Mouse (Mus musculus) B cell, adult 67 days (primary cell): ENCODE data around the gene Wap. TPM values are rescaled to one million over a fixed set of nuclear protein-coding genes. Genes with fewer than 3 reads are reported as not detected.

ENCODE experiments used
- total RNA-seq, 2 experiments: library from RNA; stranded (reverse); gene quantifications; 4 replicates each; pipeline ENCODE4 v1.2.4; 2023

Gene Wap
- total RNA-seq: not detected

DNA sequence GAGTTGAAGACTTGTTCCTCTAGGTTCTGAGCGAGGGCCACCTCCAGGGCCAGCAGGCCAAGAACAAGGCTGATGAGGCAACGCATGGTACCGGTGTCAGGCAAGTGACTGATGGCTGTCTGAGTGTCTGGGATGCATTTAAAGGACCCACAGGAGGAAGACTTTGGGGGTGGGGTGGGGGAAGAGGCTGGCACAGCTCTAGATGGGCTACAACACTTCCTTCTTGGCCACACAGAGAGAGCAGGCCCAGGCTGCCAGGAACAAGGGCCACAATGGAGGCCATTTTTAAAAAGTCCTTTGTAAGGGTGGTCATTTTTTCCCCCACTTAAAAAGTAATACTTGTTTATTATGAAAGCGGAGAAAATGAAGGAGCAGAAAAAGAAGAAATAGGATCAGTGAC lies at the start of gene Wap:
Gene Wap (minus strand): TSS at position 101 of the 400 bp plus-strand sequence.

DNA sequence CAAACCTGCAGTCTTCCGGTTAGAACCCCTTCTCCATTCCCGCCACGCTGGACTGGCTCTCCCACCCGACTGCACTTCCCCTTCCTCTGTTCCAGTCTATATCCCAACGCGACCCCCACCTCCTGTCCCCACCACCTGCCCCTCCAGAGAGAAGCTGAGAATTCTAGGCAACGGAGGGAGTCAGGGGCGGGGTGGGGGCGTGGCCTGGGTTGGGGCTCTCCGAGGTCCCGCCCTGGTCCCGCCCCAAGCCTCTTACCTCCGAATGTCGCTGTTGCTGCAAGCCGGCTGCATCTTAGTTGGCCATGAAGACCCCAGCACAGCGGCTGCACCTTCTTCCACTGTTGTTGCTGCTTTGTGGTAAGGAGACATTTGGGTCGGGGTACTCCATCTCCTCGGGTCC lies 19.8 kb upstream of the Wap start, which contains the start of gene Ramp3:
Gene Ramp3 (plus strand): TSS at position 251 of the 400 bp plus-strand sequence.

DNA sequence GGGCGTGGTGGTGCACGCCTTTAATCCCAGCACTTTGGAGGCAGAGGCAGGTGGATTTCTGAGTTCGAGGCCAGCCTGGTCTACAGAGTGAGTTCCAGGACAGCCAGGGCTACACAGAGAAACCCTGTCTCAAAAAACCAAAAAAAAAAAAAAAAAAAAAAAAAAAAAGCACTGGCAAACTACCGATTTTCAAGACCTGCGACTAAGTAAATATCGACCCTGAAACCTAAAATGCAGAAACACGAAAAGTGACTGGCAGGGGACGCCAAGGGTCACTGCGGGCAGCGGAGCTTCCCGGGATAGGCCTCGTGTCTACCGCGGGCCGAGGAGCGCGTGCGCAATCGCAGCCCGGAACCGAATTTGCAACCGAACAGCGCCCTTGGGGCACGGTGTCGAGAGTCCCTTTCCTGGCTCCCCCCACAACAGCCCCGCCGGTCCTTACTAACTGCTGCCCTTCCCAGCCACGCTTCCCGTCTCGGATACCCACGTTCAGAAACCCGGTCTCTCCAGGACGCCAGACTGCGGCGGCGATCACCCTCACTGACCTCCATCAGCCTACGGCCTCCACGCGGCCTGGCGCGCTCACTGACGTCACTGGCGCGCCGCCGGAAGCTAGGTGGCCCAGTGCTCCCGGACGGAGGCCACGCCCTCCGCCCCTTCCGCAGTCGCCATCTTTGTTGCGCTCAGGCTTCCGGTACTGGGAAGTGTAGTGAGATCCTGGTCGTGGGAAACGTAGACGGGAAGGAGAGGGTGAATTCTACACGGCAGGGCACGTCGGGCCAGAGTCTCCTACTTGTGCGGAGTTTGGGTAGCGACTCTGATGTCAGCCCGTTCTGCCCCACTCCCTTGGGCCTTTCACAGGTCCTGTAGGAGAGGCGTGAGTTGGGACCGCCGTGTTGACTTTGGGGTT lies 12.7 kb downstream of the Wap start, which contains the start of gene Tbrg4:
Gene Tbrg4 (minus strand): TSS at position 590 of the 910 bp plus-strand sequence.

DNA sequence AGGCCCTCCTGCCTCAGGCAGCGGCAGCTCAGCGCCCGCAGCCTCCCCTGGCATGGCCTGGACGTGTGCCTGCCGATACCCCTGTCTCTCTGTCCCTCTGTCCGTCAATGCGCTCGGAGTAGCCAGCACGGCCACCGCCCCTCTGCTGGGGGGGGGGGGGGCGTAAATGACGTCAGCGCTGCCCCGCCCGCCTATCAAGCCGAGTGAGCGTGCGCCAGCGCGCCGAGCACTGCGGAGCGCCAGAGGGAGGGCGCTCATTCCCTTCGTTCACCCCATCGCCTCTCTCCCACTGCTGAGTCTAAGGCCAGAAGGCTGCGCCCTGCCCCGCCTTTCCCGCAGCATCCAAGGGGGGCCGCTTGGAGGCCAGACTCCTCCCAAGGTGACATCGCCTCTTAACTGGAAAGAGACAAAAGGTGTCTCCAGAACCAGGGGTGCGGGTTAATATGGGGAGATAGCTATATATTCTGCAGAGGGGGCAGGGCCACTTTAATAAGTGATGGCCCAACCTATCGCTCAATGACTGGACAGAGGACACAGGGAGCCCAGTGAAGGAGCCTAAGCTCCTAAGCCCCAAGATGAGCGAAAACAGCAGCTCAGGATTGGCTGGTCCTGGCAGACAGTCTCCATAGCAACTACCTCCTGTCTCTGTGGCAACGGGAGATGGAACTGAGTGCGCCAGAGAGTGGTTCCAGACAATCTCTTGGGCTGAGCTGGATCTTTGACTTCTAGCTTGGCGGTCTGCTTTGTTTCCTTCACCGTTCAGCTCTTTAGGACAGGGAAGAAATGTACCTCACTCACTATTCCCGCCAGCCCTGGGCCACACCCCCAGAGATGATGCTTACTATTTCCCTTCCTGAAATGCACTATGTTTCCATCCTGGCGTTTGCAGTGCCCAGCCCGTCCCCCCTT lies 32.7 kb downstream of the Wap start, which contains the start of gene Nacad:
Gene Nacad (minus strand): TSS at position 563 of the 909 bp plus-strand sequence.

Other genes with a start within 250 kb of the Wap start
- 100 to 1,000 TPM; 166 to 195 TPM for gene Zmiz2, start 249.6 kb downstream of the Wap start, total RNA-seq
- 1,000 to 10,000 TPM; 1,054 to 1,069 TPM for gene Ppia, start 223.2 kb downstream of the Wap start, total RNA-seq
- gene H2afv, start 194.2 kb downstream of the Wap start, total RNA-seq: 10 to 100 TPM; 65.0 to 66.6 TPM
- gene Purb, start 162.7 kb downstream of the Wap start, total RNA-seq: 10 to 100 TPM; 82.2 to 85.5 TPM
- 100 to 1,000 TPM; 309 to 327 TPM for gene Myo1g, start 117.7 kb downstream of the Wap start, total RNA-seq
- gene Ccm2, start 91.8 kb downstream of the Wap start, total RNA-seq: 100 to 1,000 TPM; 310 to 324 TPM
- under 1 TPM; 0.29 to 0.33 TPM for gene Nacad, start 32.6 kb downstream of the Wap start, total RNA-seq
- 100 to 1,000 TPM; 153 to 164 TPM for gene Tbrg4, start 12.6 kb downstream of the Wap start, total RNA-seq
- gene Ramp3, start 19.9 kb upstream of the Wap start, total RNA-seq: not detected
- gene Gm11983, start 199.0 kb upstream of the Wap start, total RNA-seq: not detected